Mouse (Mus musculus) thymus, adult 2 months (tissue): ENCODE results near the gene Ngfr. TPM values are rescaled to one million over a fixed set of nuclear protein-coding genes. Genes with fewer than 3 reads are reported as not detected.

ENCODE experiments used
- DNase-seq: peaks from one replicate; pipeline ENCODE4 v3.0.0; 2021
- H3K27ac ChIP-seq: fragments of 200-500 bp; 2 replicates; pipeline ENCODE4 v1.5.1; 2012; ENCODE audit warnings: low read length, control low read depth; ENCODE audit not compliant: control insufficient read depth, insufficient read depth
- H3K27me3 ChIP-seq: fragments of 200-500 bp; 2 replicates; pipeline ENCODE4 v1.6.1; 2012; ENCODE audit warnings: mild to moderate bottlenecking, low read length, moderate library complexity, mixed read lengths; ENCODE audit not compliant: control insufficient read depth, insufficient read depth
- H3K36me3 ChIP-seq: fragments of 200-500 bp; 2 replicates; pipeline ENCODE4 v1.6.1; 2012; ENCODE audit warnings: mild to moderate bottlenecking, low read length, moderate library complexity; ENCODE audit not compliant: control insufficient read depth, insufficient read depth
- H3K4me1 ChIP-seq: fragments of 200-500 bp; replicated peaks from 2 replicates; pipeline ENCODE4 v1.6.1; 2012; ENCODE audit warnings: low read length; ENCODE audit not compliant: control insufficient read depth, insufficient read depth
- H3K4me3 ChIP-seq: fragments of 200-500 bp; 2 replicates; pipeline ENCODE4 v1.5.1; 2012; ENCODE audit warnings: mild to moderate bottlenecking, low read length, control low read depth, moderate library complexity; ENCODE audit not compliant: control insufficient read depth, insufficient read depth
- CTCF ChIP-seq: fragments of 200-500 bp; IDR thresholded peaks from 2 replicates; pipeline ENCODE4 v1.5.1; 2012; ENCODE audit warnings: mild to moderate bottlenecking, control low read depth, low read length, moderate library complexity, borderline replicate concordance; ENCODE audit not compliant: control insufficient read depth, poor library complexity, insufficient read depth; ENCODE audit errors: extremely low read depth
- POLR2A ChIP-seq: fragments of 200-500 bp; IDR thresholded peaks from 2 replicates; pipeline ENCODE4 v1.6.1; 2012; ENCODE audit warnings: mild to moderate bottlenecking, low read length, control low read depth, moderate library complexity; ENCODE audit not compliant: control insufficient read depth, poor library complexity, insufficient read depth; ENCODE audit errors: extremely low read depth
- WGBS: fragments of 180-500 bp; shearing (Covaris S2); methylation state at CpG from one replicate; pipeline ENCODE4 v1.1.7; 2018; 5-methylcytosine and 5-hydroxymethylcytosine counted together
- polyA plus RNA-seq: library from polyadenylated mRNA; depleted of rRNA; stranded (reverse); fragments of >200 nt; gene quantifications from 2 replicates; pipeline ENCODE4 v1.2.3, GENCODE M21; 2012

Ngfr gene
- polyA plus RNA-seq, 1 experiment: 6.4 TPM

DNA sequence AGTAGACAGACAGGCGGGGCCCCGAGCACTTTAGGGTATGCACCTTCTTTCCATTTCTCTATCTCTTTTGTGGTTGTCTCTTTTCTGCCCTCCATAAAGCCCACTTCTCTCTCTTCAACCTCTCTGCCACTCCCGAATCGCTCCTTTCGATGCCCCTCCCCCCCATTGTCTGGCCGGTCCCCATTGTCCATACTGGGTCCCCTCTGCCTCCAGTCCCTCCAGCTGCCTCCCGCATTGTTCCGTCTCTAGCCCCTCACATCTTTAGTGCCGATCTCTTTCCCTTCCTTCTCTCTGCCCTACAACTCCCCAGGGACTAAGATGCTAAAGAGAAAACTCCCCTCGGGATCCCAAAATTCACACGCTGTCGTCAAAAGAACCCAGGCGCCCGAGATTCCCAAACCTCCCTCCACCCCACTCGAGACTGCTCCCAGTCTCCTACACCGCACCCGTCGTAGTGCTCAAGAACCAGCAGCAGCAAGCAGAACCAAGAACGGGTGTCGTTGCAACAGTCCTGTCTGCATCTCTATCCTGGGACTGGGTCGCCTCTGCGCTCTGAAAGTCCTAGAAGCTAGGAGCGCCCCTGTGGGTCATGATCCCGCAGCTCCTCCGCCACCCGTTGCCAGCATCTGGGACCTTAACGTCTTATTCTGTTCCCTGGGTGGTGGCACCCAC lies 648 bp downstream of the Ngfr start:
- peaks cover 23% of the 10 kb centered on the region for H3K27me3 ChIP-seq
- TF ChIP-seq POLR2A (no peak), CTCF (no peak)

DNA sequence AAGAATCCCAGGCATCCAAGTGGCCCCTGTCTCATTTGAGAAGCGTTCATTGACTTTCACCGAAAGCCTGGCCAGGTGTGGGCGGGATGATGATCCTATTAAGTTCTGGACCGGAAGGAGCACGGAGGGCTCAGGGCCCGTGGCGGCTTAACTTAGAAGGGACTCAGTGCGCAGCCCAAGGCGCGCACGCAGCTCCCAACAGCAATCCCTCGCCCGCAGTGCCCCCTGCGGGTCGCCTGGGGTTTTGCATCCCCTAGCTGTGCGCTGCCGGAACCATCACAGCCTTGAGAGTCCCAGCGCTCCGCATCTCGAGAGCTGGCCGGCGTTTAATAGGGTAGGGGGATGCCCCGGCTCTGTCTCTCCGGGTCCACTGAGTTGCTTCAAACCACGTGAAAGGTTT lies 1.4 kb downstream of the Ngfr start:
- Histone ChIP-seq H3K27me3 (peaks cover 23% of the 10 kb centered on the region), H3K4me3 (no peak overlapping the region), H3K27ac (no peak overlapping the region), H3K4me1 (peaks cover 13% of the 10 kb centered on the region), H3K36me3 (no peaks in the 10 kb centered on the region)
- peak; percentile 77; the same call in 1 of the 2 replicates for TF ChIP-seq CTCF
- TF ChIP-seq POLR2A: no peak
- DNase-seq: peak; percentile 69
- under 1% methylated on average over 25 of the region's 25 CpGs for WGBS

More for the DNA sequence above, 648 bp downstream of the Ngfr start:
- WGBS: 4% methylated on average over 27 of the region's 27 CpGs
- Histone ChIP-seq H3K4me1 (peaks cover 13% of the 10 kb centered on the region), H3K27ac (no peak overlapping the region), H3K4me3 (peak overlapping the region; percentile 1; the same call in 1 of the 2 replicates), H3K36me3 (no peaks in the 10 kb centered on the region)
- DNase-seq: no peak

DNA sequence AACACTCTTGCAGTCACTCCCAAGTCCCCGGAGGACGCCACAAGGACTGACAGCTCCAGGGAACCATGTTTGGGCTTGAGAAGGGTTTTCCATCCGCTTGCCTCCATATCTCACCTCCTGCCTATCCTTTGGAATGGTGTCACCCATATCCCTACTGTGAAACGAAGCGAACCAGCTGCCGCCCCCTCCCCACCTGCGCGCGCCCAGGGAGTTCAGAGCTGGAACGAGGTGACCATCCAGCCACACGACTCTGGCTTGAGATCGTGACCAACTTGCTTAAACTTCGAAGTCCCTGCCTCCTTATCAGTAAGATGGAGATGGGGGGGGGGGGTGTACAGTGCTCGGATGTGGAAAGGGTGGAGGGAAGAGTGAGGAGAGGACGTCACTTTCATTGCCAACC lies 1.9 kb downstream of the Ngfr start:
- H3K27ac ChIP-seq: no peak overlapping the region

DNA sequence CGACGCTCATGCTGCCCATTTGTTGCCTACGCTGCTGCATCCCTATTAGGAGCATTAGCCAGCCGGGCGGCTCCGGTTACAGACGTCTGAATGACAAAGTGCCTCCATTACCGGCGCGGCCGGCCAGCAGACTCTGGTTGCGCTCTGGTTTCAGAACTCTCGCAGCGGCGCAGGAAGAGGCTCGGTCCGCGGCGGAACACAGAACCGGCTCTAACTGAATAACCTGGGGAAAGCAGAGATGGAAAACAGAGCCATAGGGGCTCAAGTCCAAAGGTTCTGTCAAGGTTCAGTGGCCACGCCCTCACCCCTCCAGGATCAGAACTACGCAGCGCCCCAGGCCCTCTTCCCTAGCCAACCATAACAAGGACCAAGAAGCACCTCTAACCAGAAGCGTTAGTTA lies 2.3 kb downstream of the Ngfr start:
- H3K27me3 ChIP-seq: peaks cover 23% of the 10 kb centered on the region
- no peak overlapping the region for H3K27ac ChIP-seq
- DNase-seq: no peak
- no peaks in the 10 kb centered on the region for H3K36me3 ChIP-seq
- H3K4me1 ChIP-seq: peaks cover 13% of the 10 kb centered on the region
- no peak overlapping the region for H3K4me3 ChIP-seq
- WGBS: 3% methylated on average over 24 of the region's 24 CpGs
- no peak for TF ChIP-seq POLR2A
- no peak for TF ChIP-seq CTCF

More for the DNA sequence above, 1.9 kb downstream of the Ngfr start:
- Histone ChIP-seq H3K27me3 (peaks cover 23% of the 10 kb centered on the region), H3K36me3 (no peaks in the 10 kb centered on the region), H3K4me3 (no peak overlapping the region), H3K4me1 (peaks cover 13% of the 10 kb centered on the region)
- DNase-seq: no peak
- 10% methylated on average over 15 of the region's 15 CpGs for WGBS
- TF ChIP-seq CTCF (no peak), POLR2A (no peak)

DNA sequence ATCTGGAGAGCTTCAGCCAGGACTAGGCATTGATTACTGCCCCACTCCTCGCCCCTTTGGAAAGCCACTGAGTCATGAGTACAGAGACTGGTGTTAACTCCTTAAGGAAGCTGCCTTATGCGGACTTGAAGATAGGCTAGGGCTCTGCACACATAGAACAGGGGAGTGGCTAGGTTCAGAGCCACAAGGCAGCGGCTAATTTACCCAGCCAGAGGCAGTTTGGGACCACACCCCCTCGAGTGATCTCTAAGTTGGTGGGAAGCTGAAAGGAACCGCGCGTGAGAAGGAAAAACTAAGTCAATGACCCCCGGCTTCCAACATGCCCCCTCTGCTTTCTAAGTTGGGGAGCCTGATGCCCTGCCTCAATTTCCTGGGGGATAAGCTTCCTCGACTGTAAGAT lies 2.9 kb downstream of the Ngfr start:
- Histone ChIP-seq H3K4me1 (peaks cover 13% of the 10 kb centered on the region), H3K27ac (no peak overlapping the region), H3K36me3 (no peaks in the 10 kb centered on the region), H3K4me3 (no peak overlapping the region), H3K27me3 (peaks cover 23% of the 10 kb centered on the region)
- 8% methylated on average over 9 of the region's 9 CpGs for WGBS
- TF ChIP-seq POLR2A: no peak
- TF ChIP-seq CTCF: no peak
- no peak for DNase-seq

DNA sequence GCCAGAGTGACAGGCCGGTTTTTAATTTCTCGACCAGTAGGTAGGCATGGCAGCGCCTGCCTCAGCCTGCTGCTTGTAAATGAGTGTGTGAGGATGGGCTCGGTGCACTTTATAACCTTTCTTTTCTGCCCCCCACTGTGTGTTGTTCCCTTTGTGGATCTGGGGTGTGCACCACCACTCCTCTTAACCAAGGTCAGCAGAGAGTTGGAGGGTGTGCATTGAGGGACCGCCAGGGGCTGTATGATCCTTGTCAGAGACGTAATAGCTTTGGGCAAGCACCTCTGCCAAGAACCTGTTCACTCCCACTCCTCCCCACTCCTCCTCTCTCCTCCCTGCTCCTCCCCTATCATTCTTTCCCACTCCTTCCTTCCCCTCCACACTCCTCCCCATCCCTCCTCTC lies 4.1 kb downstream of the Ngfr start:
- WGBS: 71% methylated on average over 6 of the region's 6 CpGs
- no peak for DNase-seq
- H3K36me3 ChIP-seq: no peaks in the 10 kb centered on the region
- H3K27ac ChIP-seq: no peak overlapping the region
- peaks cover 13% of the 10 kb centered on the region for H3K4me1 ChIP-seq
- TF ChIP-seq POLR2A (no peak), CTCF (no peak)
- H3K4me3 ChIP-seq: no peak overlapping the region
- peaks cover 23% of the 10 kb centered on the region for H3K27me3 ChIP-seq

DNA sequence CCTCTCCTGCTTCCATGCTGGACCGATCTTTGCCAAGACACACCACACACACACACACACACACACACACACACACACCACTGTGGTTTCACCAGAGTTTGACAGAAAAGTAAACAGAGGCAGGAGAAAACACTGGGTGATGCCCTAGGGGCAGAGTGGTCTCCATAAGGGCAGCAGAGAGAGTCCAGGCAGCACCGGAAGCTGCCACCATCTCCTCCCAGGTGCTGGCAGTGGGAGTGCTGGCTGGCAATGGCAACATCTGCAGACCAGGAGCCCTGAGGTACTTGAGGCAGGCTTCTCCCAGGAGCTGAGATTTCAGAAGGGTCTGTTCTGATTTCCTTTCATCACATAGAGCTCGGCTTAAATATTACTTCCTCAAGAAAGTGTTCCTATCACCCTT lies 5.3 kb downstream of the Ngfr start:
- 31% methylated on average over 3 of the region's 3 CpGs for WGBS
- no peak for TF ChIP-seq CTCF
- TF ChIP-seq POLR2A: no peak
- H3K27me3 ChIP-seq: peaks cover 22% of the 10 kb centered on the region
- H3K4me1 ChIP-seq: peaks cover 14% of the 10 kb centered on the region
- DNase-seq: no peak
- no peak overlapping the region for H3K4me3 ChIP-seq
- no peak overlapping the region for H3K27ac ChIP-seq
- no peaks in the 10 kb centered on the region for H3K36me3 ChIP-seq
